Mouse (Mus musculus) liver, adult 2 months (tissue): ENCODE measurements around the gene Foxl1.

Experiments
- CTCF ChIP-seq: fragments of 200-500 bp; IDR thresholded peaks from 2 replicates; pipeline ENCODE4 v1.5.1; 2011; ENCODE audit warnings: low read depth, low read length, control low read depth
- POLR2A ChIP-seq: fragments of 200-500 bp; IDR thresholded peaks from 2 replicates; pipeline ENCODE4 v1.6.1; 2011; ENCODE audit warnings: low read length, control low read depth; ENCODE audit not compliant: insufficient read depth; ENCODE audit errors: extremely low read depth

GRCm38 (mm10) chr8:121136856-121137255 lies 9.1 kb downstream of the Foxl1 start:
- no peak for TF ChIP-seq CTCF
- TF ChIP-seq POLR2A = no peak
